Mouse (Mus musculus): ENCODE results near the gene Rdh16. TPM values are rescaled to one million over a fixed set of nuclear protein-coding genes. Genes with fewer than 3 reads are reported as not detected.

Gene Rdh16
- polyA plus RNA-seq (2015; fragmentation: Nextera tagmentation; extraction: Ambion mirVana), result 1.0 and 1.5 TPM in 2 replicates

- no peak within 1 kb of the TSS for H3K9ac ChIP-seq (ENCODE audit: low read length)
- H3K4me1 ChIP-seq (replicated peaks; ENCODE audit: control insufficient read depth, insufficient read depth), result no peaks in the 10 kb centered on the region
- DNase-seq (ENCODE audit: low spot score) (no peak), ATAC-seq (ENCODE audit: low FRiP score, low TSS enrichment) (peak; percentile 57; the same call in 1 of the 2 replicates)
- no peak for TF ChIP-seq EP300 (optimal IDR thresholded peaks at IDR 0.05)
- no peak for TF ChIP-seq CTCF (IDR thresholded peaks at IDR 0.05; ENCODE audit: low read depth)
- no peak within 1 kb of the TSS for H3K27ac ChIP-seq (replicated peaks)
- 80% methylated on average over 6 of the region's 6 CpGs for WGBS
- H3K4me3 ChIP-seq (ENCODE audit: low read depth, low read length), result no peak within 1 kb of the TSS
- no peaks in the 10 kb centered on the region for H3K36me3 ChIP-seq (ENCODE audit: control insufficient read depth, insufficient read depth, low read length)
- H3K4me2 ChIP-seq (replicated peaks; ENCODE audit: low read depth), result no peak within 1 kb of the TSS
- H3K27me3 ChIP-seq (ENCODE audit: control insufficient read depth, insufficient read depth, low read length), result no peaks in the 10 kb centered on the region
- H3K9me3 ChIP-seq (ENCODE audit: control insufficient read depth, low read length), result no peaks in the 10 kb centered on the region
Measured at GRCm38 (mm10) chr10:127800891-127801290, at the start of gene Rdh16. Gene Rdh16, plus strand, starts transcription at chr10:127801152.

GRCm38 (mm10) chr10:127751548-127751947, 49.4 kb upstream of the Rdh16 start, which contains the start of gene Gpr182:
Gene Gpr182, minus strand, starts transcription at chr10:127751732.
- H3K9me3 ChIP-seq (ENCODE audit: control insufficient read depth, low read length), result no peaks in the 10 kb centered on the region
- no peak for DNase-seq (ENCODE audit: low spot score)
- no peak for ATAC-seq (ENCODE audit: low FRiP score, low TSS enrichment)
- no peak within 1 kb of the TSS for H3K27ac ChIP-seq (replicated peaks)
- no peak within 1 kb of the TSS for H3K9ac ChIP-seq (ENCODE audit: low read length)
- 55% methylated on average over 8 of the region's 8 CpGs for WGBS
- TF ChIP-seq CTCF (IDR thresholded peaks at IDR 0.05; ENCODE audit: low read depth) (no peak), EP300 (optimal IDR thresholded peaks at IDR 0.05) (no peak)
- H3K4me2 ChIP-seq (replicated peaks; ENCODE audit: low read depth), result no peak within 1 kb of the TSS
- H3K27me3 ChIP-seq (ENCODE audit: control insufficient read depth, insufficient read depth, low read length), result no peaks in the 10 kb centered on the region
- no peaks in the 10 kb centered on the region for H3K4me1 ChIP-seq (replicated peaks; ENCODE audit: control insufficient read depth, insufficient read depth)
- no peak within 1 kb of the TSS for H3K4me3 ChIP-seq (ENCODE audit: low read depth, low read length)
- 0 out of 2 replicates have a peak, but pooled peaks cover 3% of the 10 kb centered on the region for H3K36me3 ChIP-seq (ENCODE audit: control insufficient read depth, insufficient read depth, low read length)

- Histone ChIP-seq H3K4me1 (replicated peaks; ENCODE audit: control insufficient read depth, insufficient read depth) (no peaks in the 10 kb centered on the region), H3K27me3 (ENCODE audit: control insufficient read depth, insufficient read depth, low read length) (no peaks in the 10 kb centered on the region), H3K27ac (replicated peaks) (no peak overlapping the region; the same call in 1 of the 2 replicates), H3K4me2 (replicated peaks; ENCODE audit: low read depth) (no peak overlapping the region), H3K36me3 (ENCODE audit: control insufficient read depth, insufficient read depth, low read length) (no peaks in the 10 kb centered on the region), H3K4me3 (ENCODE audit: low read depth, low read length) (no peak overlapping the region), H3K9me3 (ENCODE audit: control insufficient read depth, low read length) (no peaks in the 10 kb centered on the region), H3K9ac (ENCODE audit: low read length) (no peak overlapping the region)
- no peak for ATAC-seq (ENCODE audit: low FRiP score, low TSS enrichment)
- no peak for DNase-seq (ENCODE audit: low spot score)
- 51% methylated on average over 6 of the region's 6 CpGs for WGBS
- no peak for TF ChIP-seq EP300 (optimal IDR thresholded peaks at IDR 0.05)
Measured at GRCm38 (mm10) chr10:127754566-127755166, 46.3 kb upstream of the Rdh16 start.

GRCm38 (mm10) chr10:127755246-127755645, 45.7 kb upstream of the Rdh16 start:
- H3K9ac ChIP-seq (ENCODE audit: low read length), result no peak overlapping the region
- DNase-seq (ENCODE audit: low spot score), result no peak
- H3K27ac ChIP-seq (replicated peaks), result no peak overlapping the region; the same call in 1 of the 2 replicates
- ATAC-seq (ENCODE audit: low FRiP score, low TSS enrichment), result no peak
- no peaks in the 10 kb centered on the region for H3K9me3 ChIP-seq (ENCODE audit: control insufficient read depth, low read length)
- TF ChIP-seq EP300 (optimal IDR thresholded peaks at IDR 0.05) (no peak), CTCF (IDR thresholded peaks at IDR 0.05; ENCODE audit: low read depth) (no peak)
- no peaks in the 10 kb centered on the region for H3K4me1 ChIP-seq (replicated peaks; ENCODE audit: control insufficient read depth, insufficient read depth)
- no peak overlapping the region for H3K4me2 ChIP-seq (replicated peaks; ENCODE audit: low read depth)
- H3K4me3 ChIP-seq (ENCODE audit: low read depth, low read length), result no peak overlapping the region
- H3K27me3 ChIP-seq (ENCODE audit: control insufficient read depth, insufficient read depth, low read length), result no peaks in the 10 kb centered on the region
- 46% methylated on average over 3 of the region's 3 CpGs for WGBS
- H3K36me3 ChIP-seq (ENCODE audit: control insufficient read depth, insufficient read depth, low read length), result no peaks in the 10 kb centered on the region

GRCm38 (mm10) chr10:127755770-127756468, 45.0 kb upstream of the Rdh16 start:
- ATAC-seq (ENCODE audit: low FRiP score, low TSS enrichment) (no peak), DNase-seq (ENCODE audit: low spot score) (no peak)
- Histone ChIP-seq H3K9ac (ENCODE audit: low read length) (peak overlapping the region; percentile 24; the same call in 1 of the 2 replicates), H3K4me1 (replicated peaks; ENCODE audit: control insufficient read depth, insufficient read depth) (no peaks in the 10 kb centered on the region), H3K27me3 (ENCODE audit: control insufficient read depth, insufficient read depth, low read length) (no peaks in the 10 kb centered on the region), H3K9me3 (ENCODE audit: control insufficient read depth, low read length) (no peaks in the 10 kb centered on the region), H3K4me3 (ENCODE audit: low read depth, low read length) (peak overlapping the region; percentile 25), H3K36me3 (ENCODE audit: control insufficient read depth, insufficient read depth, low read length) (no peaks in the 10 kb centered on the region), H3K27ac (replicated peaks) (peak overlapping the region; percentile 63), H3K4me2 (replicated peaks; ENCODE audit: low read depth) (peak overlapping the region; percentile 50)
- WGBS, result 26% methylated on average over 18 of the region's 18 CpGs
- TF ChIP-seq EP300 (optimal IDR thresholded peaks at IDR 0.05), result no peak
- TF ChIP-seq CTCF (IDR thresholded peaks at IDR 0.05; ENCODE audit: low read depth), result no peak
